Mouse (Mus musculus) intestine, postnatal 0 days (tissue): ENCODE measurements around the gene Ints5. TPM values are rescaled to one million over a fixed set of nuclear protein-coding genes. Genes with fewer than 3 reads are reported as not detected.

Experiments used
- ATAC-seq: fragments of 200-750 bp; cut with Nextera tagmentation; 2 replicates; pipeline ENCODE4 v1.8.0; 2017; ENCODE audit warnings: mild to moderate bottlenecking, moderate TSS enrichment, moderate library complexity
- H3K27ac ChIP-seq: fragments of 300-500 bp; sonication (generic); 2 replicates; pipeline ENCODE4 v1.5.1; 2014; ENCODE audit warnings: mild to moderate bottlenecking, low read depth, low read length, moderate library complexity
- H3K27me3 ChIP-seq: fragments of 300-500 bp; sonication (generic); replicated peaks from 2 replicates; pipeline ENCODE4 v1.6.1; 2014; ENCODE audit warnings: low read length, mixed read lengths; ENCODE audit not compliant: control insufficient read depth, insufficient read depth
- H3K36me3 ChIP-seq: fragments of 300-500 bp; sonication (generic); 2 replicates; pipeline ENCODE4 v1.6.1; 2014; ENCODE audit warnings: mild to moderate bottlenecking, moderate library complexity; ENCODE audit not compliant: control insufficient read depth, insufficient read depth
- H3K4me1 ChIP-seq: fragments of 300-500 bp; sonication (generic); replicated peaks from 2 replicates; pipeline ENCODE4 v1.6.1; 2014; ENCODE audit warnings: antibody characterized with exemption, low read length, mixed read lengths; ENCODE audit not compliant: control insufficient read depth, insufficient read depth
- H3K4me2 ChIP-seq: fragments of 300-500 bp; sonication (generic); replicated peaks from 2 replicates; pipeline ENCODE4 v1.6.1; 2014; ENCODE audit warnings: low read depth, mild to moderate bottlenecking, moderate library complexity
- H3K4me3 ChIP-seq: fragments of 300-500 bp; sonication (generic); 2 replicates; pipeline ENCODE4 v1.5.1; 2014; ENCODE audit warnings: low read depth, low read length
- H3K9ac ChIP-seq: fragments of 300-500 bp; sonication (generic); 2 replicates; pipeline ENCODE4 v1.6.1; 2014; ENCODE audit warnings: mild to moderate bottlenecking, low read depth, low read length
- H3K9me3 ChIP-seq: fragments of 300-500 bp; sonication (generic); 2 replicates; pipeline ENCODE4 v1.6.1; 2016; ENCODE audit warnings: mixed run types; ENCODE audit not compliant: control insufficient read depth
- CTCF ChIP-seq: sonication (generic); IDR thresholded peaks from 2 replicates; pipeline ENCODE4 v1.5.1; 2016; ENCODE audit warnings: low read depth, mild to moderate bottlenecking, control low read depth, antibody characterized with exemption, moderate library complexity
- WGBS: fragments of 180-500 bp; shearing (Covaris S2); extraction: QIAGEN DNeasy Blood & Tissue Kit; methylation state at CpG from one replicate; pipeline ENCODE4 v1.1.7; 2014; 5-methylcytosine and 5-hydroxymethylcytosine counted together
- polyA plus RNA-seq: library from polyadenylated mRNA; unstranded; fragments of >200 nt; fragmentation: Nextera tagmentation; extraction: Ambion mirVana; gene quantifications from 2 replicates; pipeline ENCODE4 v1.2.1, GENCODE M21; 2015

The Ints5 gene
- polyA plus RNA-seq, 1 experiment from 2014 or later: 14.5 TPM

DNA sequence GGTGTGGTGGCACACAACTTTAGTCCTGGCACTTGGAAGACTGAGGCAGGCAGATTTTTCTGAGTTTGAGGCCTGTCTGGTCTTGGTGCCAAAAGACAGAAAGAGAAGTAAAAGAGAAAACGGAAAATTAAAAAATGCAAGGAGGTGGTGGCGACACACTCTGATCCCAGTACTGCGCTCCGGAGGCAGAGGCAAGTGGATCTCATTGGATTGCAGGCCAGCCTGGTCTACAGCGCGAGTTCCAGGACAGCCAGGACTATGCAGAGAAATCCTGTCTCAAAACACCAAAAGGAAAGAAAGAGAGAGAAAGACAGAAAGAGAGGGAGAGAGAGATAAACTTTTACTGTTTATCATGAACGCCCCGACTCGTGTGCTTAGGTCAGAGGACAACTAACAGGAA is 22.0 kb upstream of the Ints5 start:
- 38% methylated on average over 9 of the region's 9 CpGs for WGBS
- Histone ChIP-seq H3K27ac (peak overlapping the region; percentile 87), H3K9ac (peak overlapping the region; percentile 89), H3K4me3 (peak overlapping the region; percentile 80), H3K9me3 (no peaks in the 10 kb centered on the region), H3K4me1 (0 out of 2 replicates have a peak, but pooled peaks cover 3% of the 10 kb centered on the region), H3K27me3 (no peaks in the 10 kb centered on the region), H3K36me3 (peaks cover 27% of the 10 kb centered on the region), H3K4me2 (peak overlapping the region; percentile 86)
- ATAC-seq: peak; percentile 12; the same call in 1 of the 2 replicates
- no peak for TF ChIP-seq CTCF

DNA sequence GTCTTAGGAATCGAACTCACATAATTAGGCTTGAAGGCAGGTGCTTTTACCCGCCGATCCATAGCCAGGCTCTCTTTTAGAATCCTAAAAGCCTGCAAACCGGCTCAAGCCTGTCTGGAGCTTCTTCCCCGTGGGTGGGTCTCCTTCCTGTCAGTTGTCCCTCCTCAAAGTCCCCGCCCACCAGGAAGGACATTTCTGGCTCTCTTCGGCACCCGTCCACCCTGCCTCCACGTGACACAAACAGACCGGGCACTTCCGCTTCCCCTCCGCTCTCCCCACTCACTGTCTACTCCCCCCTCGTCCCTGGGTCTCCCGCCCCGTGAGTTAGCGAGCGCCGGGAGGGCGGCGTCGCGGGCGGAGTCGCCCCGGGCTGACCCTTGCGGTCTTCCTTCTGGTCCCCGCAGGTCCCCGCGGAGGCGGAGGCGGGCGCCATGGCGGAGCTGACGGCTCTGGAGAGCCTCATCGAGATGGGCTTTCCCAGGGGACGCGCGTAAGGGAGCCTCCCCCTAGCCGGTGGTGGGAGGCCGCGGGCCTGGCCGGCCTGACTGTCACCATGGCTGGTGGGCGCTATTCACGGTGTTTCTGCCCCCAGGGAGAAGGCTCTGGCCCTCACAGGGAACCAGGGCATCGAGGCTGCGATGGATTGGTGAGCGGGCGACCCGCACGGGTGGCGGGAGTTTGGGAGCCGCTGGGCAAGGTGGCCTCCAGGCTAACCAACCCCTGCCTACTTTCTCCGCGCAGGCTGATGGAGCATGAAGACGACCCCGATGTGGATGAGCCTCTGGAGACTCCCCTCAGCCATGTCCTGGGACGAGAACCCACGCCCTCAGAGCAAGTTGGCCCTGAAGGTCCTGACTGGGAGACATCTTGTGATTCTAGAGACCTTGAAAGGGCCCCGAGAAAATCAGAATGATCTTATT is 21.3 kb upstream of the Ints5 start, which contains the start of gene Ubxn1:
Ubxn1 (plus strand) TSS at position 230 of the 920 bp plus-strand sequence.
- Histone ChIP-seq H3K9ac (peak within 1 kb of the TSS; percentile 89), H3K4me2 (peak within 1 kb of the TSS; percentile 86), H3K36me3 (peaks cover 32% of the 10 kb centered on the region), H3K4me1 (0 out of 2 replicates have a peak, but pooled peaks cover 3% of the 10 kb centered on the region), H3K27me3 (no peaks in the 10 kb centered on the region), H3K27ac (peak within 1 kb of the TSS; percentile 87), H3K9me3 (no peaks in the 10 kb centered on the region), H3K4me3 (peak within 1 kb of the TSS; percentile 80)
- no peak for TF ChIP-seq CTCF
- under 1% methylated on average over 59 of the region's 59 CpGs for WGBS
- peak; percentile 96 for ATAC-seq

DNA sequence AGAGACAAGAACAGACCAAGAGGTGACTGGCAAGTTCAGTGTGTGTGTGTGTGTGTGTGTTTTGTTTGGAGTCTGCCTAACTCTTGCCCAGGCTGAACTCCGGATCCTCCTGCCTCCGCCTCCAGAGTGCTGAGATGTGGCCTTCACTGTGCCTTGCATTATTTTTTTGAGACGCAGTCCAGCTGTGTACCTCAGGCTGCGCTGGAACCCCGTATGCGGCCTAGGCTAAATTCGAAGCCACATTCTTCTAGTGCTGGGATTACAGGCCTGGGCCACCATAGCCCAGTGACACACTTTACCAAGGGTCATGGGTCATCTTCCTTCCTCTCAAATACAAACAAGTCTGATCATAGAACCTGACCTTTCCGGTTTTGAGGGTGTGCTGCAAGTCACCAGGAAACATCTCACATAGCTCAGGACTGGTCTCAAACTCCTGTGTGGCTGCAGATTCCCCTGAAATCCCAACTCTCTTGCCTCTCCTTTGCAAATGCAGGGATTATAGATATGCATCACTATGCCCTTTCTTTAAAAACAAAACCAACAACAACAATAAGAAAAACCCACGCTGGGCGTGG is 20.5 kb upstream of the Ints5 start:
- ATAC-seq: no peak
- peak overlapping the region; percentile 87 for H3K27ac ChIP-seq
- 53% methylated on average over 10 of the region's 10 CpGs for WGBS
- H3K4me3 ChIP-seq: peak overlapping the region; percentile 80
- peaks cover 41% of the 10 kb centered on the region for H3K36me3 ChIP-seq
- peak overlapping the region; percentile 89 for H3K9ac ChIP-seq
- no peaks in the 10 kb centered on the region for H3K9me3 ChIP-seq
- H3K4me2 ChIP-seq: peak overlapping the region; percentile 86
- no peaks in the 10 kb centered on the region for H3K27me3 ChIP-seq
- 0 out of 2 replicates have a peak, but pooled peaks cover 3% of the 10 kb centered on the region for H3K4me1 ChIP-seq
- no peak for TF ChIP-seq CTCF

DNA sequence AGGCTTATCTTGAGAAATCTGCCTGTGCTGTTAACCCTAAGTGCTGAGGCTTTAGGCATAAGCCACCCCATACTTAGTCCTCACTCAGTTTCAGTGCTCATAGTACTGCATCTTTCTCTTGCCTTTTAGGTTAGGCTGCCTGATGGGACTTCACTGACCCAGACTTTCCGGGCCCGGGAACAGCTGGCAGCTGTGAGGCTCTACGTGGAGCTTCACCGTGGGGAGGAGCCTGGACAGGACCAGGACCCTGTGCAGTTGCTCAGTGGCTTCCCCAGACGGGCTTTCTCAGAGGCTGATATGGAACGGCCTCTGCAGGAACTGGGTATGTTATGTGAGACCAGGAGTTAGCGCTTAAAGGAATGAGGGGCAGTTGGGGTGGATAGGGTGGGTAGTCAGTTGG is 17.8 kb upstream of the Ints5 start:
- no peak for ATAC-seq
- no peaks in the 10 kb centered on the region for H3K9me3 ChIP-seq
- peaks cover 43% of the 10 kb centered on the region for H3K36me3 ChIP-seq
- H3K4me2 ChIP-seq: no peak overlapping the region
- H3K27ac ChIP-seq: no peak overlapping the region; the same call in 1 of the 2 replicates
- TF ChIP-seq CTCF: no peak
- no peaks in the 10 kb centered on the region for H3K27me3 ChIP-seq
- no peak overlapping the region for H3K9ac ChIP-seq
- WGBS: 88% methylated on average over 7 of the region's 7 CpGs
- no peak overlapping the region for H3K4me3 ChIP-seq
- 0 out of 2 replicates have a peak, but pooled peaks cover 3% of the 10 kb centered on the region for H3K4me1 ChIP-seq

DNA sequence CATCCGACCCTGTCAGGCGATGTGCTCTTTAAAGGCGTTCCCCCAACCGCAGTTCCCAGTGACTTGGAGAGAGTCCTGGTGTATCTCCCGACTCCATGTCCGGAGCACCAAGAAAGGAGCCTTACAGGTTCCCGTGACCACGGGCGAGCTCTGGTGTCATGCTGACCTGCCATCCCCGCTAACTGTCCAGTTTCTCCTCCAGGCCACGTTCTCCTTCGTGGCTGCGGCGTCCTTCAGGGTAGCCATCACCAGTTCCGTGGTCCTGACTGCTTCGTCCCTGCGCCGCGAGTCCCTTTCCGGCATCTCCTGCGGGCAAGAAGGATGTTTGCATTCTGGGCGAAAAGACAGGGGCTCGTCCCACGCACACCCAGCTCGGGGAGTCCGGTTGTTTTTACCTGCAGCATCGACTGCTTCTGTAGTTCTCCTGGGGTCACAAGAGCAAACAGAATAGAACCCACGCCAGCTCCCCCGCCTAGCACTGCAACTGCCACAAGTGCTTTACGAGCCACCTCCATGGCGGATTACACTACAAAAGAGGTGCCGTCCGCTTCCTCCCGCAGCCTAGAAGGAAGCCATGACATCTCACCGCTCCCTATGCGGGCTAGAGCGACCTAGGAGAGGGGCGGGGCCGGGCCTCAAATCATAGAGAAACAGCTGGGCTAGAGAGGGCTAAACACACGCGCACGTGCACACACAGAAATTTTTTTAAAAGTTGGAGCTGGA is 12.3 kb upstream of the Ints5 start, which contains the start of gene Uqcc3:
Uqcc3 (minus strand) TSS at position 613 of the 723 bp plus-strand sequence.
- Histone ChIP-seq H3K27ac (peak within 1 kb of the TSS; percentile 55), H3K36me3 (peaks cover 20% of the 10 kb centered on the region), H3K4me2 (peak within 1 kb of the TSS; percentile 81), H3K27me3 (no peaks in the 10 kb centered on the region), H3K9ac (peak within 1 kb of the TSS; percentile 78), H3K4me1 (no peaks in the 10 kb centered on the region), H3K9me3 (no peaks in the 10 kb centered on the region), H3K4me3 (peak within 1 kb of the TSS; percentile 61)
- peak; percentile 93 for ATAC-seq
- under 1% methylated on average over 42 of the region's 42 CpGs for WGBS
- no peak for TF ChIP-seq CTCF
